Mouse (Mus musculus) limb, embryonic 10.5 days (tissue): Measurements from ENCODE around the gene Ndc1. TPM values are rescaled to one million over a fixed set of nuclear protein-coding genes. Genes with fewer than 3 reads are reported as not detected.

Experiments used
- DNase-seq: peaks from one replicate; pipeline ENCODE4 v3.0.0-alpha.2; 2017; ENCODE audit warnings: low spot score
- H3K27ac ChIP-seq: fragments of 300-500 bp; sonication (generic); 2 replicates; pipeline ENCODE4 v1.5.1; 2016; ENCODE audit warnings: mild to moderate bottlenecking
- H3K27me3 ChIP-seq: fragments of 300-500 bp; sonication (generic); 2 replicates; pipeline ENCODE4 v1.6.1; 2016; ENCODE audit warnings: low read depth, mild to moderate bottlenecking; ENCODE audit not compliant: poor library complexity, severe bottlenecking
- H3K36me3 ChIP-seq: fragments of 300-500 bp; sonication (generic); 2 replicates; pipeline ENCODE4 v1.6.1; 2016; ENCODE audit warnings: mild to moderate bottlenecking, moderate library complexity
- H3K4me1 ChIP-seq: fragments of 300-500 bp; sonication (generic); 2 replicates; pipeline ENCODE4 v1.6.1; 2016
- H3K4me3 ChIP-seq: fragments of 300-500 bp; sonication (generic); 2 replicates; pipeline ENCODE4 v1.5.1; 2016; ENCODE audit warnings: mild to moderate bottlenecking, moderate library complexity
- H3K9me3 ChIP-seq: fragments of 300-500 bp; sonication (generic); replicated peaks from 2 replicates; pipeline ENCODE4 v1.6.1; 2016; ENCODE audit warnings: mild to moderate bottlenecking
- WGBS: fragments of 180-500 bp; shearing (Covaris S2); methylation state at CpG from one replicate; pipeline ENCODE4 v1.1.7; 2016; 5-methylcytosine and 5-hydroxymethylcytosine counted together
- polyA plus RNA-seq: library from polyadenylated mRNA; unstranded; fragments of >200 nt; fragmentation: Nextera tagmentation; extraction: Ambion mirVana; gene quantifications from 2 replicates; pipeline ENCODE4 v1.2.1, GENCODE M21; 2016

Gene Ndc1
- 53.0 and 54.5 TPM in 2 replicates for polyA plus RNA-seq

- under 1% methylated on average over 51 of the region's 51 CpGs for WGBS
- Histone ChIP-seq H3K9me3 (no peaks in the 10 kb centered on the region), H3K4me3 (peak within 1 kb of the TSS; percentile 97), H3K36me3 (peaks cover 37% of the 10 kb centered on the region), H3K27me3 (no peaks in the 10 kb centered on the region), H3K27ac (peak within 1 kb of the TSS; percentile 98), H3K4me1 (peaks cover 14% of the 10 kb centered on the region)
- peak; percentile 92 for DNase-seq
Observed at GRCm38 (mm10) chr4:107367567-107368314, at the start of gene Ndc1. Gene Ndc1 (plus strand): TSS chr4:107367784.

- WGBS: 85% methylated on average over 8 of the region's 8 CpGs
- H3K4me1 ChIP-seq: peaks cover 13% of the 10 kb centered on the region
- no peak for DNase-seq
Observed at GRCm38 (mm10) chr4:107318646-107319045, 48.9 kb upstream of the Ndc1 start.

GRCm38 (mm10) chr4:107321041-107321440 lies 46.5 kb upstream of the Ndc1 start:
- no peak for DNase-seq
- H3K9me3 ChIP-seq: no peaks in the 10 kb centered on the region
- no peaks in the 10 kb centered on the region for H3K4me1 ChIP-seq
- H3K27me3 ChIP-seq: no peaks in the 10 kb centered on the region
- no peak overlapping the region for H3K27ac ChIP-seq
- peaks cover 69% of the 10 kb centered on the region for H3K36me3 ChIP-seq
- no peak overlapping the region for H3K4me3 ChIP-seq
- WGBS: 69% methylated on average over 2 of the region's 2 CpGs

More at GRCm38 (mm10) chr4:107318646-107319045, 48.9 kb upstream of the Ndc1 start:
- Histone ChIP-seq H3K27me3 (no peaks in the 10 kb centered on the region), H3K4me3 (no peak overlapping the region), H3K36me3 (peaks cover 56% of the 10 kb centered on the region), H3K27ac (no peak overlapping the region), H3K9me3 (no peaks in the 10 kb centered on the region)

GRCm38 (mm10) chr4:107323113-107323512 lies 44.5 kb upstream of the Ndc1 start:
- H3K36me3 ChIP-seq: peaks cover 73% of the 10 kb centered on the region

GRCm38 (mm10) chr4:107328530-107328929 lies 39.1 kb upstream of the Ndc1 start:
- DNase-seq: no peak

More at GRCm38 (mm10) chr4:107323113-107323512, 44.5 kb upstream of the Ndc1 start:
- Histone ChIP-seq H3K4me3 (no peak overlapping the region), H3K27ac (no peak overlapping the region), H3K4me1 (no peaks in the 10 kb centered on the region), H3K27me3 (no peaks in the 10 kb centered on the region), H3K9me3 (no peaks in the 10 kb centered on the region)
- 95% methylated on average over 2 of the region's 2 CpGs for WGBS
- no peak for DNase-seq

GRCm38 (mm10) chr4:107333514-107333913 lies 34.1 kb upstream of the Ndc1 start:
- no peak for DNase-seq
- WGBS: 91% methylated on average over 4 of the region's 4 CpGs
- no peaks in the 10 kb centered on the region for H3K27me3 ChIP-seq
- no peaks in the 10 kb centered on the region for H3K4me1 ChIP-seq
- no peak overlapping the region for H3K27ac ChIP-seq
- peaks cover 13% of the 10 kb centered on the region; the same call in 1 of the 2 replicates for H3K36me3 ChIP-seq
- no peak overlapping the region for H3K4me3 ChIP-seq
- H3K9me3 ChIP-seq: no peaks in the 10 kb centered on the region

More at GRCm38 (mm10) chr4:107328530-107328929, 39.1 kb upstream of the Ndc1 start:
- WGBS: 96% methylated on average over 8 of the region's 8 CpGs
- no peak overlapping the region for H3K27ac ChIP-seq
- H3K27me3 ChIP-seq: no peaks in the 10 kb centered on the region
- H3K36me3 ChIP-seq: peaks cover 32% of the 10 kb centered on the region
- H3K4me1 ChIP-seq: no peaks in the 10 kb centered on the region
- no peaks in the 10 kb centered on the region for H3K9me3 ChIP-seq
- H3K4me3 ChIP-seq: no peak overlapping the region

- no peak for DNase-seq
- H3K9me3 ChIP-seq: no peaks in the 10 kb centered on the region
- peaks cover 13% of the 10 kb centered on the region; the same call in 1 of the 2 replicates for H3K36me3 ChIP-seq
- no peaks in the 10 kb centered on the region for H3K27me3 ChIP-seq
- 85% methylated on average over 8 of the region's 8 CpGs for WGBS
- no peak overlapping the region for H3K4me3 ChIP-seq
- peaks cover 6% of the 10 kb centered on the region for H3K4me1 ChIP-seq
- no peak overlapping the region for H3K27ac ChIP-seq
Observed at GRCm38 (mm10) chr4:107336356-107336755, 31.2 kb upstream of the Ndc1 start.

- 92% methylated on average over 5 of the region's 5 CpGs for WGBS
Observed at GRCm38 (mm10) chr4:107337455-107337854, 30.1 kb upstream of the Ndc1 start.

GRCm38 (mm10) chr4:107341354-107341753 lies 26.2 kb upstream of the Ndc1 start:
- Histone ChIP-seq H3K27me3 (no peaks in the 10 kb centered on the region), H3K36me3 (peaks cover 10% of the 10 kb centered on the region; the same call in 1 of the 2 replicates), H3K27ac (peak overlapping the region; percentile 56; the same call in 1 of the 2 replicates), H3K4me1 (peaks cover 14% of the 10 kb centered on the region), H3K9me3 (no peaks in the 10 kb centered on the region), H3K4me3 (no peak overlapping the region)
- DNase-seq: peak; percentile 57
- 73% methylated on average over 5 of the region's 5 CpGs for WGBS

More at GRCm38 (mm10) chr4:107337455-107337854, 30.1 kb upstream of the Ndc1 start:
- Histone ChIP-seq H3K27ac (no peak overlapping the region), H3K27me3 (no peaks in the 10 kb centered on the region), H3K9me3 (no peaks in the 10 kb centered on the region), H3K36me3 (peaks cover 13% of the 10 kb centered on the region; the same call in 1 of the 2 replicates), H3K4me3 (no peak overlapping the region), H3K4me1 (peaks cover 14% of the 10 kb centered on the region)
- no peak for DNase-seq

- H3K27me3 ChIP-seq: no peaks in the 10 kb centered on the region
- no peak overlapping the region for H3K27ac ChIP-seq
- H3K4me3 ChIP-seq: no peak overlapping the region
- peaks cover 29% of the 10 kb centered on the region for H3K4me1 ChIP-seq
- no peaks in the 10 kb centered on the region for H3K9me3 ChIP-seq
- WGBS: 85% methylated on average over 7 of the region's 7 CpGs
- no peak for DNase-seq
- H3K36me3 ChIP-seq: peaks cover 11% of the 10 kb centered on the region; the same call in 1 of the 2 replicates
Observed at GRCm38 (mm10) chr4:107344612-107345011, 23.0 kb upstream of the Ndc1 start.

GRCm38 (mm10) chr4:107347221-107347620 lies 20.4 kb upstream of the Ndc1 start:
- peaks cover 13% of the 10 kb centered on the region; the same call in 1 of the 2 replicates for H3K36me3 ChIP-seq
- WGBS: 67% methylated on average over 6 of the region's 6 CpGs
- no peak for DNase-seq
- H3K4me1 ChIP-seq: peaks cover 16% of the 10 kb centered on the region
- no peaks in the 10 kb centered on the region for H3K9me3 ChIP-seq
- H3K27me3 ChIP-seq: no peaks in the 10 kb centered on the region
- no peak overlapping the region for H3K4me3 ChIP-seq
- no peak overlapping the region for H3K27ac ChIP-seq

GRCm38 (mm10) chr4:107348529-107349310 lies 18.9 kb upstream of the Ndc1 start:
- Histone ChIP-seq H3K9me3 (no peaks in the 10 kb centered on the region), H3K36me3 (peaks cover 13% of the 10 kb centered on the region; the same call in 1 of the 2 replicates), H3K4me1 (peaks cover 17% of the 10 kb centered on the region), H3K27ac (peak overlapping the region; percentile 23; the same call in 1 of the 2 replicates), H3K27me3 (no peaks in the 10 kb centered on the region), H3K4me3 (no peak overlapping the region)
- no peak for DNase-seq
- WGBS: 82% methylated on average over 20 of the region's 20 CpGs
